Mouse (Mus musculus): ENCODE results near the gene Gm42372. TPM values are rescaled to one million over a fixed set of nuclear protein-coding genes. Genes with fewer than 3 reads are reported as not detected.
A peak's percentile ranks its signal among the peaks of the same experiment; 100 is the strongest.

Gene Gm42372
- polyA plus RNA-seq, 1 experiment: 0.40 TPM

DNA sequence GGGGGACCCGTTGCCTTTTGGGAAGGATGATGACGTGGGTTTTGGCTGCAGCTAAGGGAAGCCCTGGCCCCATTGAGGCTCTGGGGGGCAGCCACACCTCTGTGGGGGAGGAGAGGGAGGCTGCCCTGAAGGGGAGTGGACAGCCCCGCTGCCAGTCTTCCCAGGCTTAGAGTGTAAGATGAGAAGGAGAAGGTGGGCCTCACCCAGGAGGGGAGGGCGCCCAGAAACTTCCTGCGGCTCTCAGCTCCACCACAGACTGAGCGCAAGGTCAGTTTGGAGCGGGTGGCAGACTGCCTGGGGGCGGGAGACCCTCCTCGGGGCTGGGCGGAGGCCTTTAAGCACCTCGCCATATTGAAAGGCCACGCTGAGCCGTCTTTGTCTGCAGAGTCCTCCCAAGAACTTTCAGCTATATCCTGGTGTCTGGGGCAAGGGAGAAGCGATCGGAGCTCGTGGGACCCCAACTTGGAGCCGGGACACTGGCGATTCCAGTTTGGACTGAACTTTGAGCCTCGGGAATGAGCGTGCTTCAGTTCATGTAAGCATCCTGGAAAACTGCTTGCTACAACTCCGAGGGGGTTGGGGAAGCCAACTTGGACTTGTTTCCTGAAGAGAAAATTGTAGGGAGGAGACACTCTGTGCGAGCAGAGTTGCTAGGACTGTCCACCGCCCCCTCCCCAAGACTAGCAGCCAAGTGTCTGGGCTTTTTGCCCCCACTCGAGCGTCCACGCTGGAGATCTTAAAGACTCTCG is 10.9 kb downstream of the Gm42372 start:
- H3K4me1 ChIP-seq (ENCODE audit: control insufficient read depth, insufficient read depth, insufficient read length): peaks cover 7% of the 10 kb centered on the region; the same call in 1 of the 2 replicates
- no peak for DNase-seq (ENCODE audit: low read depth in 1 of 2, low spot score in 2 of 2)
- H3K36me3 ChIP-seq (ENCODE audit: control insufficient read depth, insufficient read depth, low read length): no peaks in the 10 kb centered on the region
- 12% methylated on average over 27 of the region's 27 CpGs for WGBS
- H3K4me3 ChIP-seq (ENCODE audit: extremely low read depth, insufficient read depth, insufficient read length): peak overlapping the region; percentile 22; the same call in 1 of the 2 replicates
- no peak for TF ChIP-seq CTCF (IDR thresholded peaks at IDR 0.05; ENCODE audit: extremely low read depth, insufficient read depth, insufficient read length, insufficient replicate concordance)
- TF ChIP-seq POLR2A (IDR thresholded peaks at IDR 0.05; ENCODE audit: low read depth, low read length): no peak
- H3K27me3 ChIP-seq (ENCODE audit: control insufficient read depth, insufficient read depth, low read length): 0 out of 2 replicates have a peak, but pooled peaks cover 3% of the 10 kb centered on the region
- H3K27ac ChIP-seq (ENCODE audit: insufficient read depth, low read length): 0 out of 2 replicates have a peak overlapping the region, but pooled peaks have one; percentile 17

DNA sequence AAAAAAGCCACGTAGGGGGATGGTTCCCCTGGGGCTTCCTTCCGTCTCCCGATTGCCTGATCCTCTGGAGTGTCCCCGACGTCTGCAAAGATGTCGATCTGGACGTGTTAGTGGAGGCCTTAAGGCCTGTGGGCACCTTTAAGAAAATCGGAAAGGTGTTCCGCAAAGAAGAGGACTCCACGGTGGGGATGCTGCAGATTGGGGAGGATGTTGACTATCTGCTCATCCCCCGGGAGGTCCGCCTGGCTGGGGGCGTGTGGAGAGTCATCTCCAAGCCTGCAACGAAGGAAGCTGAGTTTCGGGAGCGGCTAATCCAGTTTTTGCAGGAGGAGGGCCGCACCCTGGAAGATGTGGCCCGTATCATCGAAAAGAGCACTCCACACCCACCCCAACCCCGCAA is 11.5 kb downstream of the Gm42372 start:
- WGBS: 24% methylated on average over 20 of the region's 20 CpGs
- H3K27ac ChIP-seq (ENCODE audit: insufficient read depth, low read length): 0 out of 2 replicates have a peak overlapping the region, but pooled peaks have one; percentile 17

DNA sequence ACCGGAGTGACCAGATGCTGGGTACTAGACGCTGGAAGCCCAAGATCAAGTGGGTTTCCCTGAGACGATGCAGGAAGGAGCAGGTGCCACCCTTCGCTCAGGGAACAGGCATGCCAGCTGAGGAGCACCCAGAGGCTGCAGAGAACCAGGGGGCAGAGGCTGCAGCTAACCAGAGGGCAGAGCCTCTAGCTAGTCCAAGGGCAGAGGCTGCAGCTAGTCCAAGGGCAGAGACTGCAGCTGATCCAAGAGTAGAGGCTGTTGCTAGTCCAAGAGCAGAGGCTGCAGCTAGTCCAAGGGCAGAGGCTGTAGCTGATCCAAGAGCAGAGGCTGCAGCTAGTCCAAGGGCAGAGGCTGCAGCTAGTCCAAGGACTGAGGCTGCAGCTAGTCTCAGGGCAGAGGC is 12.5 kb downstream of the Gm42372 start:
- DNase-seq (ENCODE audit: low read depth in 1 of 2, low spot score in 2 of 2): no peak
- H3K36me3 ChIP-seq (ENCODE audit: control insufficient read depth, insufficient read depth, low read length): no peaks in the 10 kb centered on the region
- 0 out of 2 replicates have a peak, but pooled peaks cover 3% of the 10 kb centered on the region for H3K27me3 ChIP-seq (ENCODE audit: control insufficient read depth, insufficient read depth, low read length)
- TF ChIP-seq POLR2A (IDR thresholded peaks at IDR 0.05; ENCODE audit: low read depth, low read length): no peak
- TF ChIP-seq CTCF (IDR thresholded peaks at IDR 0.05; ENCODE audit: extremely low read depth, insufficient read depth, insufficient read length, insufficient replicate concordance): no peak
- 85% methylated on average over 4 of the region's 4 CpGs for WGBS
- no peak overlapping the region for H3K4me3 ChIP-seq (ENCODE audit: extremely low read depth, insufficient read depth, insufficient read length)
- H3K4me1 ChIP-seq (ENCODE audit: control insufficient read depth, insufficient read depth, insufficient read length): peaks cover 1% of the 10 kb centered on the region; the same call in 1 of the 2 replicates
- no peak overlapping the region for H3K27ac ChIP-seq (ENCODE audit: insufficient read depth, low read length)

More for the DNA sequence above, 11.5 kb downstream of the Gm42372 start:
- peaks cover 7% of the 10 kb centered on the region; the same call in 1 of the 2 replicates for H3K4me1 ChIP-seq (ENCODE audit: control insufficient read depth, insufficient read depth, insufficient read length)
- TF ChIP-seq CTCF (IDR thresholded peaks at IDR 0.05; ENCODE audit: extremely low read depth, insufficient read depth, insufficient read length, insufficient replicate concordance) (no peak), POLR2A (IDR thresholded peaks at IDR 0.05; ENCODE audit: low read depth, low read length) (no peak)
- no peaks in the 10 kb centered on the region for H3K36me3 ChIP-seq (ENCODE audit: control insufficient read depth, insufficient read depth, low read length)
- H3K4me3 ChIP-seq (ENCODE audit: extremely low read depth, insufficient read depth, insufficient read length): peak overlapping the region; percentile 22; the same call in 1 of the 2 replicates
- 0 out of 2 replicates have a peak, but pooled peaks cover 3% of the 10 kb centered on the region for H3K27me3 ChIP-seq (ENCODE audit: control insufficient read depth, insufficient read depth, low read length)
- DNase-seq (ENCODE audit: low read depth in 1 of 2, low spot score in 2 of 2): no peak

DNA sequence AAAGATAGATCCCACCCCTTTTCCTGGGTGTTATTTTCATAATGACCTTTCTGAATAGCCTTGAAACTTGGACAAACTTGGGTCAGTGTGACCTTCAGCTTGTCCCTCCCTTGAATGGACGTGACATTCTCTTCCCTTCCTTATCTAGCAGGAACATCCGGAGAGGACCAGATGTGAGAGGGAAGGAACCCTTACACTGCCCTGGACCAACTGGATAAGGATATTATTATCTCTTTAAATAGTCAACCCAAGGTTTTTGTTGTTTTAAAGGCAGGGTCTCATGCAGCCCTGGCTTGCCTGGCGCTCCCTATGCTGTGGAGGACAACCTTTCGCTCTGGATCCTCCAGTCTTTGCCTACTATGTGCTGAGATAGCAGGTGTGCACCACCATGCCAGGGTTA is 16.3 kb downstream of the Gm42372 start:
- no peak overlapping the region for H3K4me3 ChIP-seq (ENCODE audit: extremely low read depth, insufficient read depth, insufficient read length)
- TF ChIP-seq POLR2A (IDR thresholded peaks at IDR 0.05; ENCODE audit: low read depth, low read length) (no peak), CTCF (IDR thresholded peaks at IDR 0.05; ENCODE audit: extremely low read depth, insufficient read depth, insufficient read length, insufficient replicate concordance) (no peak)
- peaks cover 4% of the 10 kb centered on the region; the same call in 1 of the 2 replicates for H3K36me3 ChIP-seq (ENCODE audit: control insufficient read depth, insufficient read depth, low read length)
- H3K27ac ChIP-seq (ENCODE audit: insufficient read depth, low read length): no peak overlapping the region
- 78% methylated on average over 4 of the region's 4 CpGs for WGBS
- DNase-seq (ENCODE audit: low read depth in 1 of 2, low spot score in 2 of 2): no peak
- H3K4me1 ChIP-seq (ENCODE audit: control insufficient read depth, insufficient read depth, insufficient read length): no peaks in the 10 kb centered on the region
- H3K27me3 ChIP-seq (ENCODE audit: control insufficient read depth, insufficient read depth, low read length): no peaks in the 10 kb centered on the region

DNA sequence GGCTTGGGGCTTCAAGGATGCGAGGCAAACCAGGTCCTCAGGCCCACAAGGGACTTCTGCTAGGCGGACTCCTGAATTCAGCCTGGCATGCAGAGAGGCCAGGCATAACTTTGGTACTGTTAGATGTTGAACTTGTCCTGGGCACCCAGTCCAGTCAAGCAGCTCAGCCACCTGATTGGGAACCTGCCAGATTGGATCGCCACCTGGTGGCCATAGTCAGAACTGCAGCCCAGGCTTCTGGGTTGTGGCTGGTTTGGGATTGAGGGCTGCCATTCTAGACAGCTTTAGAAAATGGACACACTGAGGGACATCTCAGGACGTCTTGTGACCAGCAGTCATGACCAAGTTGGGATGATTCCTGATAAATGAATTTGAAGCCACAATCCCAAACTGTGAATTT is 16.8 kb downstream of the Gm42372 start:
- 33% methylated on average over 4 of the region's 4 CpGs for WGBS
- TF ChIP-seq CTCF (IDR thresholded peaks at IDR 0.05; ENCODE audit: extremely low read depth, insufficient read depth, insufficient read length, insufficient replicate concordance) (peak; percentile 98), POLR2A (IDR thresholded peaks at IDR 0.05; ENCODE audit: low read depth, low read length) (no peak)
- Histone ChIP-seq H3K4me3 (ENCODE audit: extremely low read depth, insufficient read depth, insufficient read length) (no peak overlapping the region), H3K36me3 (ENCODE audit: control insufficient read depth, insufficient read depth, low read length) (peaks cover 7% of the 10 kb centered on the region), H3K27ac (ENCODE audit: insufficient read depth, low read length) (no peak overlapping the region), H3K4me1 (ENCODE audit: control insufficient read depth, insufficient read depth, insufficient read length) (no peaks in the 10 kb centered on the region), H3K27me3 (ENCODE audit: control insufficient read depth, insufficient read depth, low read length) (no peaks in the 10 kb centered on the region)
- peak; percentile 39 to 78 for DNase-seq (ENCODE audit: low read depth in 1 of 2, low spot score in 2 of 2)

DNA sequence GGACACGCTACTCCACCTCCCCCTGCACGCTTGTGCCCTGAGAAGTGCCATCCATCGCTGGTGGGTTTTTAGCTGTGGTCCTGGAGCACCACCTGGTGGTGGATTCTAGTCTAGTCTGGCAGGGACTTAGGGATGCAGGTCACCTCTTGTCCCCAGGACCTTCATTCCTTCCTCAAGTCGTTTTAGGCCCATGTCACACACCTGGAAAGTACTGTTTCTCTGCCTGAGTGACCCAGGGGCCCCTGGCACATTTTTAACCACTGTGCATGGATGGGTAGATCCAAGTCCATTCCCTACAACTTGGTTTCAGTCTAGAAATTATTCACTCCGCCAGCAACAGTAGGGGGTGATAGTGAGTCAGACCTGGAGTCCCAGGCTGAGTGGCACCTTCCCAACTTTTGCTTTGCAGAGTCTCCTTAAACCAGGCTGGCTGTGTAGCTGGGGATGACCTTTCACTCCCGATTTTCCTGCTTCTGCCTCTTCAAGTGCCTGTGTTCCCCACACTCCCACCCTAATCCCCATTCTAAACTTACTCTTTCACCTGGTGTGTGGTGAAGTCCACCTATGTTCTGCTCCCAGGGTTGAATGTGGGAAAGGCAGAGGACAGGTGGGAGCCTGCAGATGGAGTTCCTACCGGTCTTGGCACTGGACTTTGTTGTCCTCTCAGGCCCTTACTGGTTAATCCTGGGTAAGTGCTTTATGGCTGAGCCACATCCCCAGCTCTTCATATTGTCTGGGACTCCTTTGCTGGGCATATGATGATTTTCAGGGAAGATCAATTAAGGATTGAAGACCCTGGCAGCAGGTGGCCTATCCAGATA is 19.7 kb downstream of the Gm42372 start:
- H3K36me3 ChIP-seq (ENCODE audit: control insufficient read depth, insufficient read depth, low read length): peaks cover 29% of the 10 kb centered on the region
- no peak overlapping the region for H3K27ac ChIP-seq (ENCODE audit: insufficient read depth, low read length)
- no peak overlapping the region for H3K4me3 ChIP-seq (ENCODE audit: extremely low read depth, insufficient read depth, insufficient read length)
- peak; percentile 90; the same call in 1 of the 2 replicates for TF ChIP-seq CTCF (IDR thresholded peaks at IDR 0.05; ENCODE audit: extremely low read depth, insufficient read depth, insufficient read length, insufficient replicate concordance)
- no peak for TF ChIP-seq POLR2A (IDR thresholded peaks at IDR 0.05; ENCODE audit: low read depth, low read length)
- WGBS: 21% methylated on average over 7 of the region's 7 CpGs
- H3K27me3 ChIP-seq (ENCODE audit: control insufficient read depth, insufficient read depth, low read length): no peaks in the 10 kb centered on the region
- no peaks in the 10 kb centered on the region for H3K4me1 ChIP-seq (ENCODE audit: control insufficient read depth, insufficient read depth, insufficient read length)
- peak; percentile 62 to 70 for DNase-seq (ENCODE audit: low read depth in 1 of 2, low spot score in 2 of 2)

All from spleen, adult 2 months (tissue).